Mouse (Mus musculus): ENCODE measurements around the gene Abcb1a.

GRCm38 (mm10) chr5:8686071-8686470 lies 26.2 kb downstream of the Abcb1a start:
- TF ChIP-seq CTCF (conservative IDR thresholded peaks at IDR 0.05 in 1 of 2, IDR thresholded peaks at IDR 0.05 in 1 of 2; ENCODE audit: low read depth in 2 of 2, low read length in 2 of 2) (no peak), ZC3H11A (IDR thresholded peaks at IDR 0.05; ENCODE audit: low read depth, low read length) (no peak), USF1 (IDR thresholded peaks at IDR 0.05; ENCODE audit: low read depth, low read length) (no peak), UBTF (IDR thresholded peaks at IDR 0.05; ENCODE audit: low read depth, low read length) (no peak), NRF1 (IDR thresholded peaks at IDR 0.05; ENCODE audit: low read depth, low read length) (no peak), ZMIZ1 (IDR thresholded peaks at IDR 0.05; ENCODE audit: low read depth, low read length) (no peak), EP300 (IDR thresholded peaks at IDR 0.05; ENCODE audit: low read length) (no peak), POLR2A (IDR thresholded peaks at IDR 0.05; ENCODE audit: low read depth, low read length) (no peak), POLR2AphosphoS2 (IDR thresholded peaks at IDR 0.05; ENCODE audit: low read depth, low read length) (no peak), MAX (IDR thresholded peaks at IDR 0.05; ENCODE audit: low read length) (no peak), KAT2A (IDR thresholded peaks at IDR 0.05; ENCODE audit: insufficient replicate concordance, low read length) (no peak)
